Mouse (Mus musculus): ENCODE results near the gene Kif6.

DNA sequence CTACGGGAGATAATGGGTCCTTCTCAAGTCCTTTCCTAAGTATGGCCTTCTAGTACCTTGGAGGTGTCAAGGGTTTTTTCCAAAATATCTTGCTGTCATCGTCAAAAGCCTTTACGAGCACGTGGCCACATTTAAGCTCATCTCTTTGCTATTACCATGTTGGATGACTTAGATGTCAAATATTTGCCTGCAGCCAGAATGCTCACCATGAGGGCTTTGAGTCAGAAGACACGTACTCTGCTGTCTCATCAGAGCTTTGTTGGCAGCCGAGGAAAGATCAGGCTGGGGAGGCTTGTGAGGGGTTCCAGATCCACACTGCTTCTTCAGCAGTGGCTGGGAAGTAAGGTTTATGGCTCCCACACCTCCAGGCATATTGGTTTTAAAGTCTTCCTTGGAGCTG lies 53.4 kb downstream of the Kif6 start:
- TF ChIP-seq POLR2A (IDR thresholded peaks at IDR 0.05; ENCODE audit: insufficient read depth, low read depth, low read length), result no peak
- no peak for TF ChIP-seq CTCF (IDR thresholded peaks at IDR 0.05; ENCODE audit: insufficient read depth, low read depth, low read length)
